Mouse (Mus musculus) embryo, embryonic 9.5 days (tissue): ENCODE measurements around the gene Gm49361.

ENCODE experiments used
- DNase-seq: peaks from one replicate; pipeline ENCODE4 v3.0.0-alpha.2; 2017; ENCODE audit errors: extremely low spot score

Gene Gm49361

DNA sequence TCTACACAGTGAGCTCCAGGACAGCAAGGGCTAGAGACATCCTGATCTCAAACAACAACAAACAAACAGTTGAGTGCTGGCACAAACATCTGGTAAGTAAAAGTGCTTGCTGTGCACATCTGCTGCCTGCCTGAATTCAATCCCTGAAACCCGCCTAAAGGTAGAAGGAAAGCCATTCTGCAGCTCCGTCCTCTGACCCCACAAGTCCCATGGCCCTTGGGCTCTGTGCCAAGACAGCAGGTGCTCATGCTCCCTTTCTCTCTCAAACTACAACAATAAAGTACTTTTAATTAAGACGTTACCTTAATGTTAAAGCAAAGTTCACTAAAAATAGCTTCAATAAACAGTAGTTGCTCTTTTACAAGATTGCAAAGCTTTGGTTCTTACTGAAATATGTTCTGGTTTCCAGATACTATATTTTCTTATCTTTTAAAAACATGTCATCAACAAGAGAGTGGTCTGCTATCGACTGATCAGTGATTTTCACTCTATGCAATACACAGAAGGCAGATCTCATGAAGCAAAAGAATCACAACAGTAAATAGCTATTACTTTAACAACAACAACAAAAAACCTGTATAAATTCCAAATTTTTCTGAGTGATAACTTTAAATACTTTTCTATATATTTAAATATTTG, 125.2 kb downstream of the Gm49361 start:
- no peak for DNase-seq

DNA sequence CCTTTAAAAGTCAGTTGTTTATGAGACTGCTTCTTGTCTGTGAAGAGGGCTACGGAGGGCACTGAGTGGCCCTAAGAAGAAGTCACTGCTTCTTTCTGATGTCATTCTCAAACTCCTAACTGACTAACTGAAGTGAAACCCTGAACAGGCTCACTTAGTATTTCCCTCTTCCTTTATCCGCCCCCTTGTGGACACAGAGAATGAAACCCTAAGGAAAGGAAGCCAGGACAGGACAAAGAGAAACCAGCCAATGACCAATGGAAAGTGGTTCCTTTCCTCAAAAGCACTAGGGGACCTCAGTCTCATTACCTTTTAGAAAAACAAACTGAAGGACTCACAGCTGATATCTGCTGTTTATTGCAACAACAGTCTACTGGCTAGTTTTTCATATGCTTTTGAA, 126.4 kb downstream of the Gm49361 start:
- peak; percentile 42 for DNase-seq

DNA sequence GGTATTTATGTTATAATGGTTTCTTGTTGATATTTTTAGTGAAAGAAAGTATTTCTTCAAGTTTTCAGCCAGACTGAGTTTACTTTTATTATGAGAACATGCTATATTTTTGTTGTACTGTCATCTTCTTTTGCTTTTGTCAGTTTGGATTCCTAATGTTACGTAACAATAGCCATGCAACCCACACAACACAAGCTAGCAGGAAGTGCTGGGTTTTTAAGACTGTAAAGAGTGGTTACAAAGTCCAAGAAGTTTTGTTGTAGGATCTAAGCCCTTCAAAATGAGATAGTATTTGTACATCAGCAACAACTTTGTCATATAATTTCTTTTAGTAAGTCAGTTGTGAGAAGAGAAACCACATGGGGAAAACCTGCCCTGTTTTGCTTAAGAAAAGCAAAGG, 128.2 kb downstream of the Gm49361 start:
- no peak for DNase-seq

DNA sequence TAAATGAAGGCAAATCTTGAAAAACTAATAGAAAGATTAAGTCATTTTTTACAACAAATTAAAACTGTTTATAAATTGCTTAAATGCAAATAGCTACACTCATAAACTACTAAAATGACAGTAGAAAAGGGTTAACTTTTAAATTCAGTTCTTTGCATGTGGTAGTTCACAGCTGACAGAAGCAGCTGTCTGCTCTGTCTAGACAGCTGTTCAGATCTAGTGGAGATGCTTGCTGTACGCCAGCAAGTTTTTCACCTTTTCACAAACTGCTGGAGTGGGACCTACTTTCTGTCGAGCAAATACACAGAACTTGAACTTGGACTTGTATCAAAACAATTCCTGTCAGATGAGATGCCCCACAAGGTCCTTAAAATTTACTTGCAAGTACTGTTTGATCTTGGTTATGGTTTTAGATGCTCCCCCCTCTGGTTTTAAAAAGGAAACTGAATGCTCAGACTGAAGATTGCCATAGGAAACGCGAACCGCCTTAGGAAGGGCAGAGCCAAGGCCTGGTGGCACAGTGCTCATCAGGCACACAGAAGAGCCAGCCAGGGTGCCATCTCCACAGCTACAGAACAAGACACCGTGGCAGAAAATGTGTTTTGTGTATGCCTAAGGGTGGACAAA, 129.5 kb downstream of the Gm49361 start:
- DNase-seq, result no peak

DNA sequence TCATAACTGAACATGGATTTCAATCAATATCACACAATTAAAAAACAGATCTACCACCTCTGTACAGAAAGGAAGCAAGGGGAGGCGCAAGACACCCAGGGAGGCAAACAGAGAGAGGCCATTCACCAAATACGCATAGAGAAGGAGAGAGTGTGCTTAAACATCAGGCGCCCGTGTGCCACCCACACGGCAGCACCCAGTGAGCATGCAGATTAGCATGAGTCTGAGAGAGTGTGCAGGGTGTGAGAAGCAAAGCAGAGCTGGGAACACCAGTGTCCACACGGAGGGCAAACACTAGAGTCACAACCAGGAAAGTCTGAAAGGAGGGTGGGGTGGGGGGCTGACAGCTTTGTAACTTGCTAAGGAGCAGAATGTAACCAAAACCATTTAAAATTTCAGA, 130.1 kb downstream of the Gm49361 start:
- DNase-seq, result no peak

DNA sequence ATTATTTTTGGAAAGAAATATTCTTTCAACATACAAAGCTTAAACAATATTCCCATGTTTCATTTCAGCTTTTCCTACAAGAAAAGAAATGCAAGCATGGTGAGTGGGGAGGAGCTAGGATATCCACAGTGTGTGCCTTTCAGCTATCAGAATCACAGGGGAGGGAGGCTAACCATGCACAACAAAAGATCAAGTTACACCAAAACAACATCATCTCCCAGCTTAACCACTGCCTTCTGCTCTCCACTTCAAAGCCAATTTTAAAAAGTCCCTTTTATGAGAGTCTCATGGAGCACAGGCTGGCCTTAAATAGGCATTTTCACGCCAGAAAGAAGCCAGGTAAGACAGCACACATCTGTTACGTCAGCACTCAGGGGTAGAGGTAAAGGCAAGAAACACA, 134.9 kb downstream of the Gm49361 start:
- no peak for DNase-seq

DNA sequence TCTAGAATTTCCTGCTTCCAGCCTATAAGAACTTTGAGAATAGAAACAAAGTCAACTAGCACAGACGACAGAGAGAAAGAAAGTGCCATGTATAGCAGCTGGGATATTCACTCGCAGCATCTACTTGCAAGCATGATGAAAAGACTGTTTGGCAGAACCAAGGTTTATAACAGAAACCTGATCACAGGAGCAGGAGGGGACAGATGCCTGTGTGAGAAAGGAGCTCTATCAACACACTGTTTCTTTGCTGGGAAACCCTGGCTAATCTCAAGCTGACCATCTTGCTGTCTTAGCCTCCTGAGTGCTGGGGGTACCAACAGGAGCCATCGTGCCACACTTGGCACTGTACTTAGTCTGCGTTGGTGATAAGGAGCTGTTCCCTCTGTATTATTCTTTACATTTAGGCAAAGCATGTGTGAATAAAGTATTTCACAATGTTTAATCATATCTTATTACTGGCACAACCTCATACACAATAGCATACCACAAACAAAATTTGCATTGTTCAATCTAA, 136.0 kb downstream of the Gm49361 start:
- DNase-seq, result no peak

DNA sequence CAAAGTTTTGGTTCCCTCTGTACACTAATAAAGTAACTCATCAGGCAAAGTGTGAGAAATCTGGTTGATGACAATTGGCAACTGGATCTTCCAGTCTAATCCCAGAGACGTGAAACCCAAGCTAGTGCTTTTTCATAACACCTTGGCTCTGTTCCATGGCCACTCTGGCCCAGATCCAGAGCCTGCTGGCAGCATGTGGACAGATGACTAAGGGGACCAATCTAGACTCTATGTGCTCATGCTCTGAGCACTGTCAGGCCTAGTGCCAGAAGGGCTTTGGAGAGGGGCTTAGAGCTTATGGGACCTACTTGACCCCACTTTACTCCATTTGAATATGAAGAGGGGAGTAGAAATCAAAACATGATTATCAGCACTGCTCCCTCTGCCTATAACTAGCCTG, 138.4 kb downstream of the Gm49361 start:
- DNase-seq, result no peak

DNA sequence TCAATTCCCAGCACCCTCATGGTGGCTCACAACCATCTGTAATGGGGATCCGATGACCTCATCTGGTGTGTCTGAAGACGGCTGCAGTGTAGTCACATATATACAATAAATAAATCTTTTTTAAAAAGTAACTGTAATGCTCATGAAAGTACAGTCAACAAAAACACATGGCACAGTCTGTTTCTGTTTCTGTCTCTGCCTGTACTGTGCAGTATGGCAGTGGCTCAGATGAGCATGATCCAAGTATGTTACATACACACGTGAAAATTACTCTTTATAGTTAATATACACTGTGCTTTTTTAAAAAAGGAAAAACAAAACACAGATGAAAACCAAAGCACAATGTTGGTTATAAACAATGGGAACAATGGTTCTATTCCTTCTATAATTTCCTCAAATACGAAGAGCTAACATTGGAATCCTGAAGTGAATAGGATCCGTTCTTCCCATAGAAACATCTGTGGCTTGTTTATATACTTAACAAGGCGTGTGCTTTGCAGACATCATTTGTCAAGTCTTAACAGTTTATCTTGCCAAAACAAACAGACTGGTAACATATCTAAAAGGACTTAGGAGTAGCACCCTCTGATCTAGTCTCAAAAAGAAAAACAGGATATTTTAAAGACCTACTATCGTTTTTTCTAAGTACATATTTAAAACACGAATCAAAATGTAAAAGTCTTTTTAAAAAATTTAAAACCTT, 139.1 kb downstream of the Gm49361 start:
- no peak for DNase-seq

DNA sequence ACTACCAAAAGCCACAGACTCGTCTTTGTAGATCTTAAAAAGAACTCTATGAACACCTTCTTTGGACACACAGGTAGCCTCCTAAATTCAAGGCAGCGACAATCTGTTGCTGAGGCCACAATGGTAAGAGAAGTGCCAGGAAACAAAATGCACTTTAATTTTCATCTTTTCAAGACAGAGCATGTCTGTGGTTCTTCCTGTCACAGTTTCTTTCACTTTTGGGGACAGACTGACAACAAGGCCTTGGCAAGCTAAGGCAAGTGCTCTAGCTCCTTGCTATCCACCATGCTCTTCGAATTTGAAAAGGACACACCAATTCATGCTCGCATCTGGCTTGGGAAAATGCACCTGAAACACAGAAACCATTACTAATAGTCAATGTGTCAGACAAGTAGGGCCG, 152.6 kb downstream of the Gm49361 start:
- no peak for DNase-seq
